Mouse (Mus musculus) cerebellum, postnatal 10 days (tissue): ENCODE data around the gene Il22ra2.

ENCODE experiments used
- DNase-seq, 2 experiments: peaks; one replicate each; pipeline ENCODE4 v3.0.0; 2021; ENCODE audit warnings: mixed read lengths in 2 of 2

The Il22ra2 gene

GRCm38 (mm10) chr10:19603231-19603630 is 18.6 kb upstream of the Il22ra2 start:
- no peak for DNase-seq

GRCm38 (mm10) chr10:19609125-19609524 is 12.7 kb upstream of the Il22ra2 start:
- DNase-seq, result no peak

- no peak for DNase-seq
Measured at GRCm38 (mm10) chr10:19611616-19612015, 10.2 kb upstream of the Il22ra2 start.

- DNase-seq, result no peak
Measured at GRCm38 (mm10) chr10:19613111-19613753, 8.6 kb upstream of the Il22ra2 start.

GRCm38 (mm10) chr10:19619736-19620135 is 2.1 kb upstream of the Il22ra2 start:
- DNase-seq, result no peak

- DNase-seq, result no peak
Measured at GRCm38 (mm10) chr10:19624617-19625016, 2.8 kb downstream of the Il22ra2 start.

- no peak for DNase-seq
Measured at GRCm38 (mm10) chr10:19627342-19627741, 5.5 kb downstream of the Il22ra2 start.

GRCm38 (mm10) chr10:19627748-19628147 is 6.0 kb downstream of the Il22ra2 start:
- DNase-seq, result no peak

GRCm38 (mm10) chr10:19631616-19632195 is 9.9 kb downstream of the Il22ra2 start:
- DNase-seq, result no peak

- no peak for DNase-seq
Measured at GRCm38 (mm10) chr10:19638851-19639250, 17.1 kb downstream of the Il22ra2 start.

- no peak for DNase-seq
Measured at GRCm38 (mm10) chr10:19639630-19640029, 17.8 kb downstream of the Il22ra2 start.

GRCm38 (mm10) chr10:19645119-19645518 is 23.3 kb downstream of the Il22ra2 start:
- no peak for DNase-seq

GRCm38 (mm10) chr10:19657426-19657825 is 35.6 kb downstream of the Il22ra2 start:
- DNase-seq, result no peak

- no peak for DNase-seq
Measured at GRCm38 (mm10) chr10:19659953-19660352, 38.2 kb downstream of the Il22ra2 start.

GRCm38 (mm10) chr10:19668973-19669372 is 47.2 kb downstream of the Il22ra2 start:
- peak; percentile 29 to 44 for DNase-seq

- DNase-seq, result no peak
Measured at GRCm38 (mm10) chr10:19672015-19672414, 50.2 kb downstream of the Il22ra2 start.

- no peak for DNase-seq
Measured at GRCm38 (mm10) chr10:19673146-19673545, 51.3 kb downstream of the Il22ra2 start.
